Mouse (Mus musculus) adrenal gland, adult 8-10 months (tissue): ENCODE measurements around the gene Nkain1. TPM values are rescaled to one million over a fixed set of nuclear protein-coding genes. Genes with fewer than 3 reads are reported as not detected.

Experiments
- total RNA-seq, 4 experiments: library from RNA; stranded (reverse); gene quantifications; 2 replicates each; pipeline ENCODE4 v1.2.4; 2022

The Nkain1 gene
- total RNA-seq, 4 experiments from 2014 or later = 5.3 to 15.1 (median 8.8) TPM

Other genes with a start within 250 kb of the Nkain1 start
- gene Zcchc17, start 214.2 kb downstream of the Nkain1 start, total RNA-seq = 10 to 100 TPM; 40.8 to 55.8 (median 48.3) TPM
- gene Snrnp40, start 214.0 kb downstream of the Nkain1 start, total RNA-seq = 10 to 100 TPM; 35.7 to 41.7 (median 37.4) TPM
- 10 to 100 TPM; 62.4 to 92.5 (median 83.2) TPM for gene Pum1, start 89.1 kb upstream of the Nkain1 start, total RNA-seq
- 100 to 1,000 TPM; 332 to 626 (median 448) TPM for gene Sdc3, start 218.4 kb upstream of the Nkain1 start, total RNA-seq